ENCODE assay signal across 18 mouse cellular contexts in the genomic region with DNA sequence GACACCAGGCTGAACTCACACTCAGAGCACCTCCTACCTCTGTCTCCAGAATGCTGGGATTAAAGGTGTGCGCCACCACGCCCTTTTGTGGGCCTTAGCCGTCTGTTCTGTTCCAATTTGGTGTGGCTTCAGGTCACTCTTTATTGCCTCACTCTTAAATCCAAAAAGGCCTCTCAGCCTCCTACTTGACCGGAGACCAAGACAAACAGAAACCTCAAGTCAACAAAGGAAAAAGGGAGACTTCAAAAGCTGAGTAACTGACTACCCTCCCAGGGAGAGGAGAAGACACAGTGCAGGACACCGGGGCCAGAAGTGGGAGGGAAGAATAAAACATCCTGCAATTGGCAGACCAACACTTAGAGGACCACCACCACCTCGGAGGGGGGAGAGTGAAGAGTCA. TPM values are rescaled to one million over a fixed set of nuclear protein-coding genes. Genes with fewer than 3 reads are reported as not detected.
DNase-seq lines count a peak whose midpoint lies in the region; ATAC-seq and TF ChIP-seq lines count a peak whose summit lies in the region.
"Had no signal": no experiment of that assay in that cellular context is flagged by ENCODE, and none has a peak within 500 bp of the region (broad histone marks: within the 10 kb centered on the region; RNA-seq: fewer than 3 reads in every experiment).

No protein-coding gene starts in this region.

- 61% methylated on average over 6 of the region's 6 CpGs for WGBS in heart, embryonic 11.5 days (ENCODE audit: insufficient replicate concordance)
- WGBS in limb, embryonic 15.5 days = 43% methylated on average over 6 of the region's 6 CpGs
- 48% methylated on average over 6 of the region's 6 CpGs for WGBS in limb, embryonic 10.5 days
- 56% methylated on average over 6 of the region's 6 CpGs for WGBS in lung, embryonic 14.5 days
- 50% methylated on average over 6 of the region's 6 CpGs for WGBS in stomach, embryonic 15.5 days
- 81% methylated on average over 6 of the region's 6 CpGs for WGBS in forebrain, embryonic 16.5 days
- WGBS in midbrain, embryonic 10.5 days = 85% methylated on average over 6 of the region's 6 CpGs

- no peak overlapping the region for H3K4me3 ChIP-seq in heart, embryonic 11.5 days (ENCODE audit: low read depth, low read length)
- no peak overlapping the region for H3K4me3 ChIP-seq in limb, embryonic 15.5 days
- no peak overlapping the region for H3K4me3 ChIP-seq in limb, embryonic 10.5 days
- H3K4me3 ChIP-seq in lung, embryonic 14.5 days (ENCODE audit: low read depth, low read length) = no peak overlapping the region
- no peak overlapping the region for H3K4me3 ChIP-seq in stomach, embryonic 15.5 days (replicated peaks)
- H3K4me3 ChIP-seq in forebrain, embryonic 16.5 days (replicated peaks; ENCODE audit: low read length) = no peak overlapping the region
- H3K4me3 ChIP-seq in midbrain, embryonic 10.5 days = no peak overlapping the region
- H3K4me3 ChIP-seq: forebrain, embryonic 10.5 days; hindbrain, embryonic 10.5 days; layer of hippocampus, adult 2 months had no signal

- no peaks in the 10 kb centered on the region for H3K36me3 ChIP-seq in heart, embryonic 11.5 days (ENCODE audit: control insufficient read depth, insufficient read depth, low read length)
- peaks cover 36% of the 10 kb centered on the region for H3K36me3 ChIP-seq in limb, embryonic 15.5 days
- H3K36me3 ChIP-seq in limb, embryonic 10.5 days = peaks cover 22% of the 10 kb centered on the region
- H3K36me3 ChIP-seq in lung, embryonic 14.5 days (ENCODE audit: insufficient read depth) = no peaks in the 10 kb centered on the region
- no peaks in the 10 kb centered on the region for H3K36me3 ChIP-seq in stomach, embryonic 15.5 days
- H3K36me3 ChIP-seq in forebrain, embryonic 16.5 days (ENCODE audit: control insufficient read depth, insufficient read depth) = no peaks in the 10 kb centered on the region
- no peaks in the 10 kb centered on the region for H3K36me3 ChIP-seq in midbrain, embryonic 10.5 days
- H3K36me3 ChIP-seq: forebrain, embryonic 10.5 days; hindbrain, embryonic 10.5 days had no signal

- H3K4me1 ChIP-seq in heart, embryonic 11.5 days (ENCODE audit: control insufficient read depth, insufficient read depth, low read length) = no peaks in the 10 kb centered on the region
- H3K4me1 ChIP-seq in limb, embryonic 15.5 days = 0 out of 2 replicates have a peak, but pooled peaks cover 4% of the 10 kb centered on the region
- H3K4me1 ChIP-seq in limb, embryonic 10.5 days = no peaks in the 10 kb centered on the region
- H3K4me1 ChIP-seq in lung, embryonic 14.5 days (ENCODE audit: insufficient read depth) = no peaks in the 10 kb centered on the region
- no peaks in the 10 kb centered on the region for H3K4me1 ChIP-seq in stomach, embryonic 15.5 days
- H3K4me1 ChIP-seq in forebrain, embryonic 16.5 days (replicated peaks; ENCODE audit: control insufficient read depth, insufficient read depth, low read length) = no peaks in the 10 kb centered on the region
- no peaks in the 10 kb centered on the region for H3K4me1 ChIP-seq in midbrain, embryonic 10.5 days
- H3K4me1 ChIP-seq: forebrain, embryonic 10.5 days; hindbrain, embryonic 10.5 days had no signal

- H3K27ac ChIP-seq in heart, embryonic 11.5 days (ENCODE audit: low read depth, low read length) = peak overlapping the region; percentile 62; the same call in 1 of the 2 replicates
- H3K27ac ChIP-seq in limb, embryonic 15.5 days = peak overlapping the region; percentile 19; the same call in 1 of the 2 replicates
- no peak overlapping the region for H3K27ac ChIP-seq in limb, embryonic 10.5 days
- peak overlapping the region; percentile 27; the same call in 1 of the 2 replicates for H3K27ac ChIP-seq in lung, embryonic 14.5 days (ENCODE audit: low read depth)
- 0 out of 2 replicates have a peak overlapping the region, but pooled peaks have one; percentile 27 for H3K27ac ChIP-seq in stomach, embryonic 15.5 days
- H3K27ac ChIP-seq in forebrain, embryonic 16.5 days (ENCODE audit: low read length) = no peak overlapping the region
- H3K27ac ChIP-seq in midbrain, embryonic 10.5 days (replicated peaks) = no peak overlapping the region
- H3K27ac ChIP-seq: forebrain, embryonic 10.5 days; hindbrain, embryonic 10.5 days; layer of hippocampus, adult 2 months had no signal

- no peaks in the 10 kb centered on the region for H3K27me3 ChIP-seq in heart, embryonic 11.5 days (ENCODE audit: control insufficient read depth, insufficient read depth, low read length)
- no peaks in the 10 kb centered on the region for H3K27me3 ChIP-seq in limb, embryonic 15.5 days
- no peaks in the 10 kb centered on the region for H3K27me3 ChIP-seq in limb, embryonic 10.5 days (ENCODE audit: low read depth, poor library complexity, severe bottlenecking)
- no peaks in the 10 kb centered on the region for H3K27me3 ChIP-seq in lung, embryonic 14.5 days (ENCODE audit: insufficient read depth, low read length)
- H3K27me3 ChIP-seq in stomach, embryonic 15.5 days (replicated peaks) = no peaks in the 10 kb centered on the region
- H3K27me3 ChIP-seq in forebrain, embryonic 16.5 days (replicated peaks; ENCODE audit: control insufficient read depth, insufficient read depth, low read length) = no peaks in the 10 kb centered on the region
- no peaks in the 10 kb centered on the region for H3K27me3 ChIP-seq in midbrain, embryonic 10.5 days (ENCODE audit: low read depth, poor library complexity, severe bottlenecking)

- no peak for ATAC-seq in heart, embryonic 11.5 days (replicated peaks; ENCODE audit: insufficient number of reproducible peaks, low FRiP score, low TSS enrichment)
- no peak for ATAC-seq in limb, embryonic 15.5 days (ENCODE audit: insufficient number of reproducible peaks, low FRiP score, low TSS enrichment, low read depth)
- no peak for ATAC-seq in lung, embryonic 14.5 days (ENCODE audit: insufficient read depth)
- ATAC-seq in stomach, embryonic 15.5 days (ENCODE audit: insufficient read depth, low FRiP score, low read depth) = no peak
- ATAC-seq in forebrain, embryonic 16.5 days = no peak

- no peak for DNase-seq in heart, postnatal 4 days
- DNase-seq in limb, embryonic 10.5 days (ENCODE audit: low spot score) = no peak
- DNase-seq in lung, embryonic 14.5 days = no peak
- no peak for DNase-seq in midbrain, embryonic 10.5 days (ENCODE audit: low spot score)
- DNase-seq: adrenal gland, adult 2 months; B cell, adult 2 months; cerebellum, adult 9-10 months; right cerebral cortex, adult 18-20 months; thymus, adult 2 months had no signal

- no peaks in the 10 kb centered on the region for H3K9me3 ChIP-seq in heart, embryonic 11.5 days (replicated peaks; ENCODE audit: control insufficient read depth, low read length)
- H3K9me3 ChIP-seq in limb, embryonic 15.5 days = no peaks in the 10 kb centered on the region
- H3K9me3 ChIP-seq in limb, embryonic 10.5 days (replicated peaks) = no peaks in the 10 kb centered on the region
- H3K9me3 ChIP-seq in lung, embryonic 14.5 days (ENCODE audit: low read depth, low read length) = no peaks in the 10 kb centered on the region
- H3K9me3 ChIP-seq in stomach, embryonic 15.5 days = no peaks in the 10 kb centered on the region
- no peaks in the 10 kb centered on the region for H3K9me3 ChIP-seq in forebrain, embryonic 16.5 days (ENCODE audit: control insufficient read depth, low read length)
- no peaks in the 10 kb centered on the region for H3K9me3 ChIP-seq in midbrain, embryonic 10.5 days (replicated peaks)
- H3K9me3 ChIP-seq: forebrain, embryonic 10.5 days; hindbrain, embryonic 10.5 days had no signal

- H3K9ac ChIP-seq in heart, embryonic 11.5 days (ENCODE audit: low read depth, low read length) = no peak overlapping the region
- H3K9ac ChIP-seq in limb, embryonic 15.5 days = no peak overlapping the region
- no peak overlapping the region for H3K9ac ChIP-seq in lung, embryonic 14.5 days
- no peak overlapping the region for H3K9ac ChIP-seq in stomach, embryonic 15.5 days
- H3K9ac ChIP-seq in forebrain, embryonic 16.5 days (replicated peaks; ENCODE audit: low read depth, low read length) = no peak overlapping the region

- no peak for TF ChIP-seq CTCF in lung, embryonic 14.5 days (IDR thresholded peaks at IDR 0.05; ENCODE audit: low read depth)

- no peak overlapping the region for H3K4me2 ChIP-seq in heart, embryonic 11.5 days
- no peak overlapping the region for H3K4me2 ChIP-seq in limb, embryonic 15.5 days
- H3K4me2 ChIP-seq in lung, embryonic 14.5 days = no peak overlapping the region
- no peak overlapping the region for H3K4me2 ChIP-seq in stomach, embryonic 15.5 days
- no peak overlapping the region for H3K4me2 ChIP-seq in forebrain, embryonic 16.5 days (ENCODE audit: low read length)

RNA-seq across cellular contexts. Expression of a gene that starts 20.6 kb away (rescaled TPM):
- polyA plus RNA-seq in heart, embryonic 11.5 days (2014; fragmentation: Nextera tagmentation; extraction: Ambion mirVana) = 0.48 and 0.67 TPM in 2 replicates
- under 1 TPM in 1 of 2 experiments, not detected in 1; 0.36 TPM for total RNA-seq in heart, postnatal 4 days (2021)
- polyA plus RNA-seq in limb, embryonic 15.5 days (2015; fragmentation: Nextera tagmentation; extraction: Ambion mirVana) = 0.83 and 0.90 TPM in 2 replicates
- polyA plus RNA-seq in limb, embryonic 10.5 days (2016; fragmentation: Nextera tagmentation; extraction: Ambion mirVana) = 0.21 TPM in 1 of 2 replicates, not detected in the other
- polyA plus RNA-seq in lung, embryonic 14.5 days (2014; fragmentation: Nextera tagmentation; extraction: Ambion mirVana) = 0.19 and 0.28 TPM in 2 replicates
- polyA plus RNA-seq in stomach, embryonic 15.5 days (2015; fragmentation: Nextera tagmentation; extraction: Ambion mirVana) = 1.4 and 1.9 TPM in 2 replicates
- polyA plus RNA-seq in forebrain, embryonic 16.5 days (2015; fragmentation: Nextera tagmentation; extraction: Ambion mirVana) = 1.5 and 2.0 TPM in 2 replicates
- polyA plus RNA-seq in midbrain, embryonic 10.5 days (2016; fragmentation: Nextera tagmentation; extraction: Ambion mirVana) = 0.53 and 0.61 TPM in 2 replicates

RNA-seq across cellular contexts. Expression of a gene that starts 29.7 kb away (rescaled TPM):
- 7.7 and 9.9 TPM in 2 replicates for polyA plus RNA-seq in heart, embryonic 11.5 days (2014; fragmentation: Nextera tagmentation; extraction: Ambion mirVana)
- total RNA-seq in heart, postnatal 4 days (2021) = 10 to 100 TPM; 21.0 to 21.4 TPM
- polyA plus RNA-seq in limb, embryonic 15.5 days (2015; fragmentation: Nextera tagmentation; extraction: Ambion mirVana) = 21.6 and 25.9 TPM in 2 replicates
- polyA plus RNA-seq in limb, embryonic 10.5 days (2016; fragmentation: Nextera tagmentation; extraction: Ambion mirVana) = 8.1 and 9.7 TPM in 2 replicates
- polyA plus RNA-seq in lung, embryonic 14.5 days (2014; fragmentation: Nextera tagmentation; extraction: Ambion mirVana) = 3.8 TPM in 2 replicates
- 55.9 and 69.8 TPM in 2 replicates for polyA plus RNA-seq in stomach, embryonic 15.5 days (2015; fragmentation: Nextera tagmentation; extraction: Ambion mirVana)
- 2.1 and 3.6 TPM in 2 replicates for polyA plus RNA-seq in forebrain, embryonic 16.5 days (2015; fragmentation: Nextera tagmentation; extraction: Ambion mirVana)
- polyA plus RNA-seq in midbrain, embryonic 10.5 days (2016; fragmentation: Nextera tagmentation; extraction: Ambion mirVana) = 3.9 and 5.5 TPM in 2 replicates

RNA-seq across cellular contexts. Expression of a gene that starts 37.6 kb away (rescaled TPM):
- 0.17 TPM in 1 of 2 replicates, not detected in the other for polyA plus RNA-seq in heart, embryonic 11.5 days (2014; fragmentation: Nextera tagmentation; extraction: Ambion mirVana)
- total RNA-seq in heart, postnatal 4 days (2021) = not detected
- polyA plus RNA-seq in limb, embryonic 15.5 days (2015; fragmentation: Nextera tagmentation; extraction: Ambion mirVana) = 0.15 TPM in 1 of 2 replicates, not detected in the other
- not detected in 2 replicates for polyA plus RNA-seq in limb, embryonic 10.5 days (2016; fragmentation: Nextera tagmentation; extraction: Ambion mirVana)
- polyA plus RNA-seq in lung, embryonic 14.5 days (2014; fragmentation: Nextera tagmentation; extraction: Ambion mirVana) = not detected in 2 replicates
- polyA plus RNA-seq in stomach, embryonic 15.5 days (2015; fragmentation: Nextera tagmentation; extraction: Ambion mirVana) = 0.13 and 0.21 TPM in 2 replicates
- polyA plus RNA-seq in forebrain, embryonic 16.5 days (2015; fragmentation: Nextera tagmentation; extraction: Ambion mirVana) = not detected in 2 replicates
- 0.12 TPM in 1 of 2 replicates, not detected in the other for polyA plus RNA-seq in midbrain, embryonic 10.5 days (2016; fragmentation: Nextera tagmentation; extraction: Ambion mirVana)
- total RNA-seq: adrenal gland, adult 2 months; megakaryocyte, adult 5-6 weeks had no signal
- polyA plus RNA-seq: adrenal gland, adult 2 months; forebrain, embryonic 10.5 days; hindbrain, embryonic 10.5 days; neural tube, embryonic 14.5 days had no signal

Comparison
In these comparisons a context has a peak if more than half of its experiments do, and no peak if none do; other contexts are left out.
1. H3K27ac ChIP-seq: peak in heart, embryonic 11.5 days (single experiment), limb, embryonic 15.5 days (single experiment), lung, embryonic 14.5 days (single experiment) and stomach, embryonic 15.5 days (single experiment); none in limb, embryonic 10.5 days (single experiment), forebrain, embryonic 16.5 days (single experiment) and midbrain, embryonic 10.5 days (single experiment).